Mouse (Mus musculus) MEL (cell line): ENCODE results near the gene Ltbp2.

Experiments used
- CTCF ChIP-seq, 3 experiments: IDR thresholded peaks in 2 of 3; conservative IDR thresholded peaks in 1 of 3; 2 replicates each; pipeline ENCODE4 v1.5.1; 2011 to 2012; ENCODE audit warnings: low read length in 3 of 3, low read depth in 2 of 3, mild to moderate bottlenecking in 2 of 3, improper control_type of control experiment in 1 of 3, inconsistent platforms in 1 of 3, mixed read lengths in 1 of 3, moderate library complexity in 1 of 3; ENCODE audit not compliant: control insufficient read depth in 1 of 3, insufficient read depth in 1 of 3, poor library complexity in 1 of 3, severe bottlenecking in 1 of 3
- EP300 ChIP-seq, 2 experiments: IDR thresholded peaks; 2 replicates each; pipeline ENCODE4 v1.6.1; 2011; ENCODE audit warnings: improper control_type of control experiment in 2 of 2, low read length in 2 of 2, low read depth in 1 of 2, mild to moderate bottlenecking in 1 of 2
- GABPA ChIP-seq: IDR thresholded peaks from 2 replicates; pipeline ENCODE4 v1.6.1; 2012; ENCODE audit warnings: low read depth, mild to moderate bottlenecking, inconsistent platforms, low read length, improper control_type of control experiment, moderate library complexity
- JUND ChIP-seq: IDR thresholded peaks from 2 replicates; pipeline ENCODE4 v1.6.1; 2011; ENCODE audit warnings: low read depth, mild to moderate bottlenecking, improper control_type of control experiment, low read length
- MAX ChIP-seq: IDR thresholded peaks from 2 replicates; pipeline ENCODE4 v1.6.1; 2011; ENCODE audit warnings: low read length, improper control_type of control experiment
- POLR2A ChIP-seq, 2 experiments: IDR thresholded peaks; 2 replicates each; pipeline ENCODE4 v1.6.1; 2011 to 2012; ENCODE audit warnings: low read length in 2 of 2, mild to moderate bottlenecking in 2 of 2, control low read depth in 1 of 2, improper control_type of control experiment in 1 of 2, low read depth in 1 of 2, moderate library complexity in 1 of 2; ENCODE audit not compliant: control insufficient read depth in 1 of 2, insufficient read depth in 1 of 2, poor library complexity in 1 of 2
- RCOR1 ChIP-seq: IDR thresholded peaks from 2 replicates; pipeline ENCODE4 v1.6.1; 2012; ENCODE audit warnings: low read depth, mild to moderate bottlenecking, inconsistent platforms, low read length, improper control_type of control experiment
- USF1 ChIP-seq: IDR thresholded peaks from 2 replicates; pipeline ENCODE4 v1.6.1; 2014; ENCODE audit warnings: low read depth, mild to moderate bottlenecking, inconsistent platforms, low read length, improper control_type of control experiment, moderate library complexity
- ZC3H11A ChIP-seq: IDR thresholded peaks from 2 replicates; pipeline ENCODE4 v1.6.1; 2012; ENCODE audit warnings: low read depth, mild to moderate bottlenecking, inconsistent platforms, low read length, improper control_type of control experiment
- ZKSCAN1 ChIP-seq: IDR thresholded peaks from 2 replicates; pipeline ENCODE4 v1.6.1; 2012; ENCODE audit warnings: low read depth, mild to moderate bottlenecking, inconsistent platforms, low read length, improper control_type of control experiment, moderate library complexity
- ZNF384 ChIP-seq: IDR thresholded peaks from 2 replicates; pipeline ENCODE4 v1.6.1; 2012; ENCODE audit warnings: low read depth, mild to moderate bottlenecking, inconsistent platforms, low read length, improper control_type of control experiment

DNA sequence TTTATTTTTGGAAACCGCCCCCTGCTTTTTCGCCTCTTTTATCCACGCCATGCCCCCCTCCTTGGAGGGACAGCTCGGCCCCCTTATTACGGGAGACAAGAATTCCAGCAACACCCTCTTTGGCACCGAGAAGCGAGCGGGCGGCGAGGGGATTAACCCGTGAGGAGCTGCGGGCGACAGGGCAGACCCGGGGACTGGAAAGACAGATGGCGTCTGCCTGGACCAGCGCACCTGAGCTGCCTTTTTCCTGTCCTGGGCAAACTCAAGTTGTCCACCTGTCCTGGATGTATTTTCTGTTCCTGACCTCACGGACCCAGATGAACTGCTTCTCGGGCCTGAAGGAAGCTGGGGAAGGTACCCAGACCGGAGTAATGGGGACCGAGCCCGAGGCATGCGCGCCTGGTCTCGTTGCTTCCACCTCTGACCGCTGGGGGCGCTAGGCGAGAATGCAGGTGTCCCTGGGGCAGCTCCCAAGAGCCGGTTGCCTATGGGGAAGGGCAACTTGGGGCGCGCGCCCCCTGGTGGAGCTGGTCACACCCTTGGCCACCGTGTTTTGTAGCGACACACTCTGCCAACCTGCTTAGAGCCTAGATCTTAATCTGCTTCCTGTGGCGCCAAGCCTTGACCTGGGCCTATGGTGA is at the start of gene Ltbp2:
- no peak for TF ChIP-seq RCOR1
- no peak for TF ChIP-seq POLR2A (IDR thresholded peaks at IDR 0.05; ENCODE audit: control insufficient read depth in 1 of 2, insufficient read depth in 1 of 2, low read depth in 1 of 2, low read length in 2 of 2, poor library complexity in 1 of 2)
- TF ChIP-seq CTCF (IDR thresholded peaks at IDR 0.05 in 2 of 3, conservative IDR thresholded peaks at IDR 0.05 in 1 of 3; ENCODE audit: control insufficient read depth in 1 of 3, insufficient read depth in 1 of 3, low read depth in 2 of 3, low read length in 3 of 3, poor library complexity in 1 of 3, severe bottlenecking in 1 of 3), result peak; percentile 37 to 60 (median 51); a peak in 5 of 6 replicates
- no peak for TF ChIP-seq ZNF384
- TF ChIP-seq GABPA, result no peak
- no peak for TF ChIP-seq USF1
- TF ChIP-seq JUND, result no peak
- TF ChIP-seq EP300 (IDR thresholded peaks at IDR 0.05; ENCODE audit: low read depth in 1 of 2, low read length in 2 of 2), result no peak
- TF ChIP-seq MAX, result no peak
- no peak for TF ChIP-seq ZKSCAN1
- TF ChIP-seq ZC3H11A, result no peak
